Mouse (Mus musculus): ENCODE measurements around the gene Grip1. TPM values are rescaled to one million over a fixed set of nuclear protein-coding genes. Genes with fewer than 3 reads are reported as not detected.

Gene Grip1
- polyA plus RNA-seq, 1 experiment from 2014 or later = 0.87 TPM

GRCm38 (mm10) chr10:120115249-120115648 lies 661.6 kb downstream of the Grip1 start:
- Histone ChIP-seq H3K27ac (replicated peaks) (no peak overlapping the region), H3K9ac (ENCODE audit: low read length) (no peak overlapping the region), H3K9me3 (ENCODE audit: control insufficient read depth, low read length) (no peaks in the 10 kb centered on the region), H3K27me3 (ENCODE audit: control insufficient read depth, insufficient read depth, low read length) (no peaks in the 10 kb centered on the region), H3K4me1 (replicated peaks; ENCODE audit: control insufficient read depth, insufficient read depth) (no peaks in the 10 kb centered on the region), H3K4me3 (ENCODE audit: low read depth, low read length) (no peak overlapping the region), H3K36me3 (ENCODE audit: control insufficient read depth, insufficient read depth, low read length) (no peaks in the 10 kb centered on the region), H3K4me2 (replicated peaks; ENCODE audit: low read depth) (no peak overlapping the region)
- TF ChIP-seq EP300 (optimal IDR thresholded peaks at IDR 0.05) (no peak), CTCF (IDR thresholded peaks at IDR 0.05; ENCODE audit: low read depth) (no peak)
- WGBS = 100% methylated on average over 1 of the region's 1 CpGs
- DNase-seq (ENCODE audit: low spot score) (no peak), ATAC-seq (ENCODE audit: low FRiP score, low TSS enrichment) (no peak)

- TF ChIP-seq EP300 (optimal IDR thresholded peaks at IDR 0.05) (no peak), CTCF (IDR thresholded peaks at IDR 0.05; ENCODE audit: low read depth) (no peak)
- Histone ChIP-seq H3K36me3 (ENCODE audit: control insufficient read depth, insufficient read depth, low read length) (no peaks in the 10 kb centered on the region), H3K9me3 (ENCODE audit: control insufficient read depth, low read length) (no peaks in the 10 kb centered on the region), H3K27me3 (ENCODE audit: control insufficient read depth, insufficient read depth, low read length) (no peaks in the 10 kb centered on the region; the same call in 1 of the 2 replicates), H3K4me2 (replicated peaks; ENCODE audit: low read depth) (no peak overlapping the region), H3K4me1 (replicated peaks; ENCODE audit: control insufficient read depth, insufficient read depth) (no peaks in the 10 kb centered on the region), H3K4me3 (ENCODE audit: low read depth, low read length) (no peak overlapping the region), H3K27ac (replicated peaks) (no peak overlapping the region), H3K9ac (ENCODE audit: low read length) (no peak overlapping the region)
- no peak for DNase-seq (ENCODE audit: low spot score)
- ATAC-seq (ENCODE audit: low FRiP score, low TSS enrichment) = no peak
- whole genome bisulfite sequencing = 88% methylated on average over 3 of the region's 3 CpGs
Observed at GRCm38 (mm10) chr10:120123721-120124120, 670.1 kb downstream of the Grip1 start.

DNA sequence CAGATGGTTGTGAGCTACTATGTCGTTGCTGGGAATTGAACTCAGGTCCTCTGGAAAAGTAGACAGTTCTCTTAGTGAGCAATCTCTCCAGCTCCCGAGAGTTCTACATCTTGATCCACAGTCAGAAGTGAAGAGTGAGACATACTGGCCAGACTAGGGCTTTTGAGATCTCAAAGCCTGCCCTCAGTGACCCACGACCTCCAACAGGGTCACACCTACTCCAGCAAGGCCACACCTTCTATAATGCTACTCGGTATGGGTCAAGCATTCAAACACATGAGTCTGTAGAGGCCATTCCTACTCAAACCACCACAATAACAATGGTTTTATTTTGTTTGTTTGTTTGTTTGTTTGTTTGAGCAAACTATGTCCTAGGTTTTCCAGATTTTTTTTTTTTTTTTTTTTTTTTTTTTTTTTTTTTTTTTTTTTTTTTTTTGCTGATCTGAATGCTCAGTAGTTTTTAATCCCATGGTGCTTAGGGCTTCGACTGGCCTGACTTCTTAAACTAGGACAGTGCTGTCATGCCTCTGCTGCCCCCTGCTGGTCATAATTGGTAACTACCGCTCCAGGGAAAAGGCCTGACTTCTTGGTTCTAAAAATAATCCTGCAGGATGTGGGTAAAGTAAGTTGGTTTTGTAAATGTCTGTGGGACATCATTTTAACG lies 671.3 kb downstream of the Grip1 start:
- Histone ChIP-seq H3K4me1 (replicated peaks; ENCODE audit: control insufficient read depth, insufficient read depth) (no peaks in the 10 kb centered on the region), H3K27me3 (ENCODE audit: control insufficient read depth, insufficient read depth, low read length) (peaks cover 2% of the 10 kb centered on the region; the same call in 1 of the 2 replicates), H3K36me3 (ENCODE audit: control insufficient read depth, insufficient read depth, low read length) (no peaks in the 10 kb centered on the region), H3K9ac (ENCODE audit: low read length) (no peak overlapping the region), H3K4me3 (ENCODE audit: low read depth, low read length) (no peak overlapping the region), H3K4me2 (replicated peaks; ENCODE audit: low read depth) (no peak overlapping the region), H3K27ac (replicated peaks) (no peak overlapping the region), H3K9me3 (ENCODE audit: control insufficient read depth, low read length) (no peaks in the 10 kb centered on the region)
- 50% methylated on average over 7 of the region's 7 CpGs for WGBS
- DNase-seq (ENCODE audit: low spot score) (peak; percentile 76), ATAC-seq (ENCODE audit: low FRiP score, low TSS enrichment) (peak; percentile 59; the same call in 1 of the 2 replicates)
- TF ChIP-seq EP300 (optimal IDR thresholded peaks at IDR 0.05) (no peak), CTCF (IDR thresholded peaks at IDR 0.05; ENCODE audit: low read depth) (peak; percentile 88)

GRCm38 (mm10) chr10:120125465-120125857 lies 671.8 kb downstream of the Grip1 start:
- Histone ChIP-seq H3K27me3 (ENCODE audit: control insufficient read depth, insufficient read depth, low read length) (peaks cover 2% of the 10 kb centered on the region; the same call in 1 of the 2 replicates), H3K4me3 (ENCODE audit: low read depth, low read length) (no peak overlapping the region), H3K36me3 (ENCODE audit: control insufficient read depth, insufficient read depth, low read length) (no peaks in the 10 kb centered on the region), H3K9ac (ENCODE audit: low read length) (no peak overlapping the region), H3K9me3 (ENCODE audit: control insufficient read depth, low read length) (no peaks in the 10 kb centered on the region), H3K4me2 (replicated peaks; ENCODE audit: low read depth) (no peak overlapping the region), H3K4me1 (replicated peaks; ENCODE audit: control insufficient read depth, insufficient read depth) (no peaks in the 10 kb centered on the region), H3K27ac (replicated peaks) (no peak overlapping the region)
- DNase-seq (ENCODE audit: low spot score) (no peak), ATAC-seq (ENCODE audit: low FRiP score, low TSS enrichment) (no peak)
- 75% methylated on average over 10 of the region's 10 CpGs for WGBS
- TF ChIP-seq CTCF (IDR thresholded peaks at IDR 0.05; ENCODE audit: low read depth) = no peak
- TF ChIP-seq EP300 (optimal IDR thresholded peaks at IDR 0.05) = no peak

DNA sequence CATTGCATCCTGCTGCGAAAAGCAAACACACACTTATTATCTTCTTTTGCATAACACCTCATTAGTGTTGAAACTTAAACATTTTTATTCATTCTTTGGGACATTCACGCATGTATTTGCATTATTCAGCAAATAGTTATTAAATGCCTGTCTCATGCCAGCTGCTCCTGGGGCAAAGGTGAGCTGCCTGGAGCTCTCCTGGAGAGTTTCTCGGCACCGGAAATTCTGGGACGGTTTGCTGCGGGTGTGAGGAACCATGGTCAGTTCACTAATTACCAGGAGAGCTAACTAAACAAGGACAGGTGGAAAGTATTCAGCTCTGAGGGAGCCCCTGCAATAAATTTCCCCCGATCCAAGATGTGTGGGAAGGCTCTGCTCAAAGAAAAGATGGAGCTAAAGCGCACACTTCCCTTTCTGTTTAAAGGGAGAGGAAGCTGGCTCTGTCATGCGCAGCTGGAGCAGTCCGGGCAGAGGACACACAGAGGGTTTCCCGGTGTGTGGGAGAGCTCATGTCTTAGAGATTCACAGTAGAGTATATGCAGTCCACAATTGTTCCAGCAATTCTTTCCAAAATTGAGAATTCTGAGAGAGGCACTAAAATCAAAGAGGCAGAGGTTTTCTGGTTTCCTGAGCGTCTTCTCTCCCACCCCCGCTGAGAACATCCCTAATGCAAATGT lies 675.1 kb downstream of the Grip1 start:
- Histone ChIP-seq H3K9me3 (ENCODE audit: control insufficient read depth, low read length) (no peaks in the 10 kb centered on the region), H3K9ac (ENCODE audit: low read length) (no peak overlapping the region), H3K36me3 (ENCODE audit: control insufficient read depth, insufficient read depth, low read length) (no peaks in the 10 kb centered on the region), H3K4me3 (ENCODE audit: low read depth, low read length) (no peak overlapping the region), H3K4me2 (replicated peaks; ENCODE audit: low read depth) (no peak overlapping the region), H3K27me3 (ENCODE audit: control insufficient read depth, insufficient read depth, low read length) (peaks cover 2% of the 10 kb centered on the region; the same call in 1 of the 2 replicates), H3K4me1 (replicated peaks; ENCODE audit: control insufficient read depth, insufficient read depth) (no peaks in the 10 kb centered on the region), H3K27ac (replicated peaks) (no peak overlapping the region)
- no peak for TF ChIP-seq EP300 (optimal IDR thresholded peaks at IDR 0.05)
- no peak for TF ChIP-seq CTCF (IDR thresholded peaks at IDR 0.05; ENCODE audit: low read depth)
- 37% methylated on average over 13 of the region's 13 CpGs for WGBS
- DNase-seq (ENCODE audit: low spot score) (no peak), ATAC-seq (ENCODE audit: low FRiP score, low TSS enrichment) (no peak)

GRCm38 (mm10) chr10:120130621-120131020 lies 677.0 kb downstream of the Grip1 start:
- H3K27ac ChIP-seq (replicated peaks) = no peak overlapping the region
- ATAC-seq (ENCODE audit: low FRiP score, low TSS enrichment) = no peak
- peaks cover 2% of the 10 kb centered on the region; the same call in 1 of the 2 replicates for H3K27me3 ChIP-seq (ENCODE audit: control insufficient read depth, insufficient read depth, low read length)
- no peak overlapping the region for H3K9ac ChIP-seq (ENCODE audit: low read length)
- no peaks in the 10 kb centered on the region for H3K9me3 ChIP-seq (ENCODE audit: control insufficient read depth, low read length)
- H3K4me2 ChIP-seq (replicated peaks; ENCODE audit: low read depth) = no peak overlapping the region
- peak; percentile 51 for DNase-seq (ENCODE audit: low spot score)
- WGBS = 59% methylated on average over 16 of the region's 16 CpGs
- H3K36me3 ChIP-seq (ENCODE audit: control insufficient read depth, insufficient read depth, low read length) = no peaks in the 10 kb centered on the region
- no peak overlapping the region for H3K4me3 ChIP-seq (ENCODE audit: low read depth, low read length)
- no peaks in the 10 kb centered on the region for H3K4me1 ChIP-seq (replicated peaks; ENCODE audit: control insufficient read depth, insufficient read depth)
- TF ChIP-seq CTCF (IDR thresholded peaks at IDR 0.05; ENCODE audit: low read depth) = peak; percentile 69
- no peak for TF ChIP-seq EP300 (optimal IDR thresholded peaks at IDR 0.05)

Data from stomach, postnatal 0 days (tissue).